Mouse (Mus musculus) liver, embryonic 16.5 days (tissue): ENCODE results near the gene Plscr3. TPM values are rescaled to one million over a fixed set of nuclear protein-coding genes. Genes with fewer than 3 reads are reported as not detected.
A peak's percentile ranks its signal among the peaks of the same experiment; 100 is the strongest.

Experiments
- ATAC-seq: fragments of 200-750 bp; cut with Nextera tagmentation; 2 replicates; pipeline ENCODE4 v1.8.0; 2017; ENCODE audit warnings: low read depth, mild to moderate bottlenecking, moderate number of reproducible peaks, moderate library complexity
- H3K27ac ChIP-seq: fragments of 300-500 bp; sonication (generic); 2 replicates; pipeline ENCODE4 v1.5.1; 2014; ENCODE audit warnings: mild to moderate bottlenecking, low read length
- H3K27me3 ChIP-seq: fragments of 300-500 bp; sonication (generic); 2 replicates; pipeline ENCODE4 v1.6.1; 2014; ENCODE audit warnings: low read depth, low read length, mixed read lengths; ENCODE audit not compliant: control insufficient read depth, insufficient read depth
- H3K36me3 ChIP-seq: fragments of 300-500 bp; sonication (generic); 2 replicates; pipeline ENCODE4 v1.6.1; 2014; ENCODE audit warnings: mild to moderate bottlenecking; ENCODE audit not compliant: control insufficient read depth, insufficient read depth
- H3K4me1 ChIP-seq: fragments of 300-500 bp; sonication (generic); 2 replicates; pipeline ENCODE4 v1.6.1; 2014; ENCODE audit warnings: low read depth, low read length, mixed read lengths; ENCODE audit not compliant: control insufficient read depth
- H3K4me2 ChIP-seq: fragments of 300-500 bp; sonication (generic); 2 replicates; pipeline ENCODE4 v1.6.1; 2014; ENCODE audit warnings: low read depth, low read length, mixed read lengths
- H3K4me3 ChIP-seq: fragments of 300-500 bp; sonication (generic); 2 replicates; pipeline ENCODE4 v1.5.1; 2014; ENCODE audit warnings: low read depth, mild to moderate bottlenecking, low read length
- H3K9ac ChIP-seq: fragments of 300-500 bp; sonication (generic); 2 replicates; pipeline ENCODE4 v1.6.1; 2014; ENCODE audit warnings: low read depth, low read length
- H3K9me3 ChIP-seq: fragments of 300-500 bp; sonication (generic); replicated peaks from 2 replicates; pipeline ENCODE4 v1.6.1; 2016; ENCODE audit warnings: low read length; ENCODE audit not compliant: control insufficient read depth
- WGBS: fragments of 180-500 bp; shearing (Covaris S2); extraction: QIAGEN DNeasy Blood & Tissue Kit; methylation state at CpG from one replicate; pipeline ENCODE4 v1.1.7; 2014; ENCODE audit not compliant: insufficient replicate concordance; 5-methylcytosine and 5-hydroxymethylcytosine counted together
- polyA plus RNA-seq: library from polyadenylated mRNA; unstranded; fragments of >200 nt; fragmentation: Nextera tagmentation; extraction: Ambion mirVana; gene quantifications from 2 replicates; pipeline ENCODE4 v1.2.1, GENCODE M21; 2015

Gene Plscr3
- 22.0 and 27.8 TPM in 2 replicates for polyA plus RNA-seq

DNA sequence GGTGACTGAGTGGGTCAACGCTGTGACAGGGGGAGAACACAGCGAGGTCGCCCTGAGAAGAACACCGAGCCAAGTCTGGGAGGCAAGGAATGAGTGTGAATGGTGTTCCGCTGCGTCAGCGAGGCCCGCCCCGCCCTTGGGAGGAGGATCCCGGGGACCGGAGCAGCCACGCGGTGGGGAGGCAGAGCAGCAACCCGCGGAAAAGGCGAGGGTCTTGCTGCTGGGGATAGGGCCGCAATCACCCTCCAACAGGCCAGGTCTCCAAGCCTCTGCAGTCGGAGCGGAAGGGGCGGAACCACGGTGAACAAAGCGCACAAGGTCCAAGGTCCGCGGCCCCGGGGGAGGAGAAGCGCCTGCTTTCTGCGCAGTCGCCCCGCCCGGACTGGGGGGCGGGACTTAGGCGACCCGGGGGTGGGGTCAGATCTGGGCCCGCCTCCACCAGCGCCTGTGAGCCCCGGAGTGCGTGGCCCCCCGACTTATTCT is at the start of gene Plscr3:
TSS of gene Plscr3 (plus strand) at position 179 of the 483 bp plus-strand sequence.
- no peaks in the 10 kb centered on the region for H3K27me3 ChIP-seq
- WGBS: under 1% methylated on average over 38 of the region's 38 CpGs
- H3K4me1 ChIP-seq: peaks cover 49% of the 10 kb centered on the region
- peak within 1 kb of the TSS; percentile 88 for H3K4me2 ChIP-seq
- no peaks in the 10 kb centered on the region for H3K9me3 ChIP-seq
- H3K36me3 ChIP-seq: peaks cover 16% of the 10 kb centered on the region
- ATAC-seq: peak; percentile 90
- peak within 1 kb of the TSS; percentile 86 for H3K9ac ChIP-seq
- H3K4me3 ChIP-seq: peak within 1 kb of the TSS; percentile 77
- H3K27ac ChIP-seq: peak within 1 kb of the TSS; percentile 95

DNA sequence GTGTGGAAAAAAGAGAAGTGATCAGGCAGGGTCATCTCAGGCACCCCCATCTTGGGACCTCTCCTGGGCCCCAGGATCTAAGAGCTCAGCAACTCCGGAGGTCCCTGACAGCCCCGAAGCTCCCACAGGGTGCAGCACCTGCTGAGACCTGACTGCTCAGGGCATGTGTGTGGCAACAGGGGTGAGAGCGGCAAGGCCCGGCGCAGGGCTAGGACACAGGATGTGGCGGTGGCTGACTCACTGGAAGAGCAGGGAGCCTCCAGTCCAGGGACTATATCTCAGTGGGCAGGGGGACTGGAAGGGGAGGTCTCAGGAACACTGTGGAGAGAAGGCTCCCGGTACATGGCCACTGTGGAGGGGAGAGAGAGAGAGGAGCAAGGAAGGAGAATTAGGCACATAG is 48.3 kb upstream of the Plscr3 start:
- no peak overlapping the region for H3K27ac ChIP-seq
- H3K9ac ChIP-seq: no peak overlapping the region
- ATAC-seq: no peak
- no peak overlapping the region for H3K4me3 ChIP-seq
- H3K36me3 ChIP-seq: no peaks in the 10 kb centered on the region
- peaks cover 27% of the 10 kb centered on the region for H3K4me1 ChIP-seq
- H3K4me2 ChIP-seq: no peak overlapping the region
- H3K27me3 ChIP-seq: peaks cover 73% of the 10 kb centered on the region
- H3K9me3 ChIP-seq: no peaks in the 10 kb centered on the region
- WGBS: 62% methylated on average over 7 of the region's 7 CpGs

DNA sequence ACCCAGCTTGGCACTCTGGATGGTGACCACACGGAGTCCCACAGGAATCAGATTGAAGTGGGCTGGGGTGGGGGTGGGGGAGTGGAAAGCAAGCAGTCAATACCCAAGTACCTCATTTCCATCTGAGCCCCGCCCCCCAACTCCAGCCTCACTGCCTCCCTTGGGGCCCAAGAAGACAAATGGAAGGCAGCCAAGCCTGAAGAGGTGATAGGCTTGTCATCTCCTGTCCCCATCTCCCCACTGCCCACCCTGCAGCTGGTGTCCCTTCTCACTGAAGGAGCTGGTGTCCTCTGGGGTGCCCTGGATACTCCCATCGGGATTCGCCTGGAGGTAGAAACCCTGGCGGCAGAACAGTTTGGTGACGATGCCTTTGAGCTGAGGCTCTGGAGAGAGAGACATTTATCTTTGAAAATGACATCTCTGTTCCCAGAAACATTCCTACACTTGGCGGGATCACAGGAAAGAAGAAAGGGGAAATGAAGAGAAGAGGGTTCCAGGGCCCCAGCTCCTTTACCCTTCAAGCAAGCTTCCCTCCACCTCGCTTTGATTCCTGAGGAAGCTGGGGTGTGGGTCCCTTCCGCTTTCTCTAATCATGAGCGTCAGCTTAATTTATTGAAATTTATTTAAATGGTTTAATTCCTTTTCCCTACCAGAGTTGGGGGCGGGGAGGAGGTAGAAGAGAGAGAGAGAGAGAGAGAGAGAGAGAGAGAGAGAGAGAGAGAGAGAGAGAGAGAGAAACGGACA is 46.6 kb upstream of the Plscr3 start:
- Histone ChIP-seq H3K4me3 (no peak overlapping the region), H3K4me2 (no peak overlapping the region), H3K9me3 (no peaks in the 10 kb centered on the region), H3K9ac (no peak overlapping the region), H3K36me3 (no peaks in the 10 kb centered on the region), H3K27me3 (peaks cover 85% of the 10 kb centered on the region), H3K27ac (no peak overlapping the region), H3K4me1 (peaks cover 41% of the 10 kb centered on the region)
- WGBS: 28% methylated on average over 12 of the region's 12 CpGs
- ATAC-seq: no peak

DNA sequence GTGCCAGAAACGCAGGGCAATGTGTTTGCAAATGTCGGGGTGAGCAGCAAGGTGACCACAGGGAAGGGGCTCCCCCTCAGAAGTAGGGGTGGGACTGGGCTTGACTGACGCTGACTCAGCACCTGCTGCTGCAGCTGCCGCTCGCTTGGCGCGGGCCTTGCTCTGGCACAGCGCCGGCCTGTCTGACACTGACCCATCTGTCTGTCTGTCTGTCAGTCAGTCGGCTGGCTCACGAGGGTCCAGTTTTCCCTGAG is 46.1 kb upstream of the Plscr3 start:
- peaks cover 42% of the 10 kb centered on the region for H3K4me1 ChIP-seq
- H3K27ac ChIP-seq: no peak overlapping the region
- H3K4me3 ChIP-seq: no peak overlapping the region
- no peaks in the 10 kb centered on the region for H3K36me3 ChIP-seq
- no peaks in the 10 kb centered on the region for H3K9me3 ChIP-seq
- H3K4me2 ChIP-seq: no peak overlapping the region
- no peak overlapping the region for H3K9ac ChIP-seq
- ATAC-seq: no peak
- WGBS: 2% methylated on average over 11 of the region's 11 CpGs
- peaks cover 90% of the 10 kb centered on the region for H3K27me3 ChIP-seq

DNA sequence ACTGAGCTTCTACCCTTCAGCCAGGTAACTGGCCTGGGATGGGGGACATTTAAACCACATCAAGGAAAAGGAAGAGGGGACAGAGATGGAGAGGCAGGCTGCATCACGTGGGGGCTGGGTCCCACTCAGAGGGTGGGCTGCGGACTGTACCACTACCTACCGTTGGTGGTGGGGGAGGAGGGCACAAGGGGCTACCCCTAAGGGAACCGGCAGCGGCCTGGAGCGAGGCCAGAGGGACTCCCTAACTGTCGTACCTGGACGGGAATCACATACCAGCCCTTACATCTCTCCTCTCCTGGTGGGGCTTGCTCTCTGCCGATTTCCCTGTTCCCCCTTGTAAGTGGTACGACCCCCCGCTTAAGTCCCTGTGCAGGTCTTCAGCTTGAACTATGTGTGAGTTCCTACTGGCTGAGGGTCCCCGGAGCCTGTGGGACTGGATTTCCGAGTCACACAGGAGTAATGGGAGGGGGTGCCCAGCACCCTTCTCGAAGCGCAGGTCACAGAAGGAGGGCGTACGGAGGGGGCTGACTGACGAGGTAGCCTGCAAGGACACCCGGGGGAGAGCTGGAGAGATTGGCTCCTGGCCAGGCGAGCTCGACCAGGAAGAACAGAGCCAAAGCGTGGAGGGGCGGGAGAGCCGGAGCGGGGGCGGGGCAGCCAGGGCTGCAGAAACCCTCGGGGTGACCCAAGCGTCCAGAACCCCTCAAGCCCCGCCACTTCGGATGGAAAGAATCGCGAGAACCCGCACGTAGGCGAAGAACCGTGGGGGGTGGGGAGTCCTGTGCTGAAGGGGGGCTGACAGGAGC is 45.6 kb upstream of the Plscr3 start:
- WGBS: under 1% methylated on average over 36 of the region's 36 CpGs
- H3K9me3 ChIP-seq: no peaks in the 10 kb centered on the region
- H3K27ac ChIP-seq: no peak overlapping the region
- no peaks in the 10 kb centered on the region for H3K36me3 ChIP-seq
- no peak for ATAC-seq
- peaks cover 41% of the 10 kb centered on the region for H3K4me1 ChIP-seq
- no peak overlapping the region for H3K9ac ChIP-seq
- peak overlapping the region; percentile 41 for H3K4me3 ChIP-seq
- peaks cover 96% of the 10 kb centered on the region for H3K27me3 ChIP-seq
- H3K4me2 ChIP-seq: peak overlapping the region; percentile 51

DNA sequence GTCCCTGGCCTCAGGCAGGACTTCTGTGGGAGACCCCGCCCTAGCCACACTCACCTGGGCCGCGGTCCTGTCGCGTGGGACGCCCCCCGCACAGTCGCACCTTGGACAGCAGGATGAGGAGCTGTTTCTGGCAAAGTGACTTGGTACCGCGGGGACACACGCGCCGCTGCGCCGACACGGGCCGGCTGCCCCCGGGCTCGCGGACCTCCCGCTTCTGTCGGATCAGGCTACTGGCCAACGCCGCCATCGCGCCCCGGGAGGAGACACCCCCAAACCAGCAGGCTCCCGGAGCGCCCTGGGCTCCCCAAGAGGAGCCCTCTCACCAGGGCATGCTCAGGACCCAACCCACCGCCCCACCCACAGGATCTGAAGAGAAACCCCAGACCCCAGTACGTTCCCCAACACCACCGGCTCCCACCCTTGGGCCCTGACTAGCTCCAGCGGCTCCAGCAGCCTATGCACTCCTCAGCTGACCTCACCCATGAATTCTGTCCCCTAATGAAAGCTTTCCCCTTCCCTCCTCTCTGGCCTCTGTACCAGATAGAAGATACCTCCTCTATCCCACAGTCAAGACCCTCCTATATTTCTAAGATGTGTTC is 44.7 kb upstream of the Plscr3 start, which contains the start of gene Fgf11:
TSS of gene Fgf11 (minus strand) at position 479 of the 599 bp plus-strand sequence.
- WGBS: 3% methylated on average over 33 of the region's 33 CpGs
- no peak within 1 kb of the TSS for H3K27ac ChIP-seq
- peak within 1 kb of the TSS; percentile 36; the same call in 1 of the 2 replicates for H3K9ac ChIP-seq
- no peaks in the 10 kb centered on the region for H3K9me3 ChIP-seq
- H3K4me3 ChIP-seq: peak within 1 kb of the TSS; percentile 57
- peak within 1 kb of the TSS; percentile 78 for H3K4me2 ChIP-seq
- peaks cover 37% of the 10 kb centered on the region for H3K4me1 ChIP-seq
- H3K36me3 ChIP-seq: no peaks in the 10 kb centered on the region
- peaks cover 96% of the 10 kb centered on the region for H3K27me3 ChIP-seq
- no peak for ATAC-seq

DNA sequence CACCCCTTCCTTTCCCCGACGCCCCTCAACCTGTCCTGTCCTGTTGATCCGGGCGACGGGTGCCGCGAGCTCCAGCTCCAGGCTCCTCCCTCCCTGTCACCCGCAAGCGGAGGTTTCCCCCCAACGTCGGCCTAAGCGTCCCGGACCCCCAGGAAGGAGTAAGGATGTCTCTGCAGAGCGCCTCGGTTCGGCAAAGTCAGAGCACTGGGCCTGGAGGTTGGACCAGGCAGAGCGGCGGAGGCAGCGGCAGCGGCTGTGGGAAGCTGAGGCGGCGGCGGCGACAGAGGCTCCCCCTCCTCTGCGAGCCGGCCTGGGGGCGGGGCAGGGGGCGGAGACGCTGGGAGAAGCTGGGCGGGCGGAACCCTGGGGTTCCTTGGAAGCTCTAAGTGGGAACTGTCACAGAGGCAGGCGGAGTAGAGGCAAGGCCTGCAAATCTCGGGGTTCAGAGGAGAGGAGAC is 43.5 kb upstream of the Plscr3 start:
- Histone ChIP-seq H3K27ac (no peak overlapping the region), H3K4me3 (peak overlapping the region; percentile 57), H3K9ac (peak overlapping the region; percentile 36; the same call in 1 of the 2 replicates), H3K27me3 (peaks cover 89% of the 10 kb centered on the region), H3K36me3 (no peaks in the 10 kb centered on the region), H3K9me3 (no peaks in the 10 kb centered on the region), H3K4me2 (peak overlapping the region; percentile 78), H3K4me1 (peaks cover 37% of the 10 kb centered on the region)
- ATAC-seq: peak; percentile 43; the same call in 1 of the 2 replicates
- under 1% methylated on average over 32 of the region's 33 CpGs for WGBS

DNA sequence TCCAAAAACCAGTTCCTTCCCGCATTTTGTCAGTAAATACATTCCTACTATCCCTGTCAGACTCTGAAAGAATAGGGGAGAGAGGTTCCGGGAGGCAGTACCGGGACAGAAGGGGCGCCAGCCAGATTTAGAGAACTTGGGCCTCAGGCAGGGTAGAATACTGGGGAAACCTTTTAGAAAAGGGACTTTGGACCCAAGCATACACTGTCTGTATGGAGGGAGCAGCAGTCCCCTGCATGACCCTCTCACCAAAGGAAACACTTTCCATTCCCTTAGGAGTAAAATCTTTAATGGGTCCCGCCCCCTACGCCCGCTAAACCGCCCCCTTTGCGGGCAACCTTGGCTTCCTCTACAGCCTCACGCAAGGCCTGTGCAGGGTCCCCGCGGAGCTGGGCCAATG is 42.8 kb upstream of the Plscr3 start:
- no peaks in the 10 kb centered on the region for H3K9me3 ChIP-seq
- 2% methylated on average over 12 of the region's 12 CpGs for WGBS
- ATAC-seq: peak; percentile 34
- peak overlapping the region; percentile 41 for H3K9ac ChIP-seq
- peaks cover 83% of the 10 kb centered on the region for H3K27me3 ChIP-seq
- peak overlapping the region; percentile 29; the same call in 1 of the 2 replicates for H3K27ac ChIP-seq
- peak overlapping the region; percentile 78 for H3K4me2 ChIP-seq
- peaks cover 37% of the 10 kb centered on the region for H3K4me1 ChIP-seq
- H3K4me3 ChIP-seq: peak overlapping the region; percentile 57
- no peaks in the 10 kb centered on the region for H3K36me3 ChIP-seq
